Mouse (Mus musculus): ENCODE results near the gene Gm40193.
"Not testable (repeated sequence)": the region's sequence is repeated elsewhere in the genome, so short reads cannot be mapped to it uniquely, and the experiment has no call there.

The Gm40193 gene

DNA sequence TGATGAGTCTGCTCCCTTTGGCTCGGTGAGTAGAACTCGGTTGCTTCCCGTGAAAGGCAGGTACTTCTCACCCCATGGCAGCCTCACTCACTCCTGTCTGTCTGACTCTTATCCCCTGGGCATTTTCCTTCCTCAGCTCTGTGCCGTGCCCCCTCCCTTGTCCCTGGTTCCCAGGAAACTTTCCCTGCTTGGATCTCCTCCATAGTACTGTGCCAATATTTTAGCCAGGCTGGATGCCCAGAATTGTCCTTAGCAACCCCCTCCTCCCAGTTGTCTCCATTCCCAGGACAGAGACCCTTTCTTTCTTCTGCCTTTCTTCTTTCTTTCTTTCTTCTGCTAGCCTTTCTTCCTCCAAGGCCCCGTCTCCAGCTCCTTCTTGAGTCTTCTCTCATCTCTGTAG is 8.7 kb upstream of the Gm40193 start:
- DNase-seq (ENCODE audit: extremely low read depth, insufficient read length, low spot score), result no peak

DNA sequence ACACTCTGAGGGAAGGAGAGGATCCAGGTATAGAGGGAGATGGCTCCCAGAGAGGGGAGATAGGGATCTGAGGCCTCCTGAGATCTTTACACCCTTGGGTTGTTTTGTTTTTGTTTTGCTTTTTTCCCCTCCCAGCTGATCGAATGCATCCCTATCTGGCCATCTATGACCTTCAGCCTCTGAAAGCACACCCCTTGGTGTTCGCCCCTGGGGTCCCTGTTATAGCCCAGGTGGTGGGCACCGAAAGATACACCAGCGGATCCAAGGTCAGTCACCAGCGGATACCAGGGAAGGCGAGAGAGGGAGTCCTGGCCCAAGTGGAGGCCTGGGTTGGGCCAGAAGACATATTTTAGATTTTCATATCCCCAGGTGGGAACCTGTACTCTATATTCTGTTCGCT is 8.2 kb upstream of the Gm40193 start:
- no peak for DNase-seq (ENCODE audit: extremely low read depth, insufficient read length, low spot score)

DNA sequence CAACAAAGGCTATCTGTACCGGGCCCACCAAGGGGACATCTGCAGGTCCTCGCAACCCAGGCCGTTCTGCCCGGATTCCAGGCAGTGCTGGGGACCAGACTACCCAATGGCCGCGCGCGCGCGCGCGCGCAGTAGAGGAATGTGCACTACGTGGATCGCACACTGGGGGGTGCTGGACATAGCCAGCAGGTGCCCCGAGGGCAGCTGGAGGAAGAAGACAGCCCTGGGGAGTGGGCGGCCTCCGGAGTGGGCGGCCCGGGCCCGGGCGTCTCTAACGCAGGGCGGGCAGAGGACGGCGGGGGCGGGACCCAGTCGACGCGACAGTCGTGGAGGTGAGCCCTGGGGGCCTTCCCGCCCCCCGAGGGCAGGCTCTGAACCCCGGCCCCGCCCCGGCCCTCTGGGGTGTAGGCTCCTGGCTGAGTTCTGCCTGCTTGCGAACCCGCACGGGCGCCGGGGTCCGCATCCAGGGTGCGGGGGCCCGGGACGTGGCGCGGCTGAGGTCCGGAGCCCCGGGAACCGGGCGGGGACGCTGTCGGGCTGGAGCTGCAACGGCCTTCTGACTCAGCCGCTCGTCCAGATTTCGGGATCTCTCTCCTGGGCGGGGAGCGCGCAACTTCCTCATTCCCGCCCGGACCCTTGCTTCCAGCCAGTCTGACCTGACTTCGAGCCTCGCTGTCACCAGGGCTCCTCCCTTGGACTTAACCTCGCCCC is 7.3 kb upstream of the Gm40193 start, which contains the start of gene Pld2:
Pld2 (plus strand) TSS at position 188 of the 711 bp plus-strand sequence.
- DNase-seq (ENCODE audit: extremely low read depth, insufficient read length, low spot score), result peak; percentile 97

DNA sequence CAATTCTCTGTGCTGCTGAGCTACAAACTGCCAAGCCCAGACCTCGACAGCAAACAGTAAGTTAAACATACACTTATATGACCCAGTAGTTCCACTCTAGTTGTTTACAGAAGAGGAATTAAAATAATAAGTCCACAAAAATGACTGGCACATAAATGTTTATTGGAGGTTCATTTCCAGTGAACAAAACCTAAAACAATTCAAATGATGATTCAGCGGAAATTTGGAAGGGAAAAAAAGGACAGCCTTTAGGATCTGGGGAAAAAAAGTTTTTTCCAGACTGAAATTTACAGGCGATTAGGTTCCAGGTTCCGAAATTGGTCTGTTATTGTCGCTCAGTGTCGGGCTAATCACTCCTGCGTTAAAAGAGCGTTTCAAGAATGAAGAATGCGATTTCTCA is 6.7 kb upstream of the Gm40193 start:
- DNase-seq (ENCODE audit: extremely low read depth, insufficient read length, low spot score), result no peak

DNA sequence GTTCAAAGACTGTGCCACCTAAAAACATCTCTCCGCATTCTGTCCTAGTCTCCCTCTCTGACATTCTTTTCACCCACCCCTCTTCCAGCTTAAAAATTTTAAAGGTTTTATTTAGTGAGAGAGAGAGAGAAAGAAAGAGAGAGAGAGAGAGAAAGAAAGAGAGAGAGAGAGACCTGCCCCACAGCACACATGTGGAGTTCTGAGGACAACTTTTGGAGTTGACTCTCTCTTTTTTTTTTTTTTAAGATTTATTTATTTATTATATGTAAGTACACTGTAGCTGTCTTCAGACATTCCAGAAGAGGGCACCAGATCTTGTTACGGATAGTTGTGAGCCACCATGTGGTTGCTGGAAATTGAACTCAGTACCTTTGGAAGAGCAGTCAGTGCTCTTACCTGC is 1.7 kb downstream of the Gm40193 start:
- DNase-seq (ENCODE audit: extremely low read depth, insufficient read length, low spot score), result not testable (repeated sequence)

DNA sequence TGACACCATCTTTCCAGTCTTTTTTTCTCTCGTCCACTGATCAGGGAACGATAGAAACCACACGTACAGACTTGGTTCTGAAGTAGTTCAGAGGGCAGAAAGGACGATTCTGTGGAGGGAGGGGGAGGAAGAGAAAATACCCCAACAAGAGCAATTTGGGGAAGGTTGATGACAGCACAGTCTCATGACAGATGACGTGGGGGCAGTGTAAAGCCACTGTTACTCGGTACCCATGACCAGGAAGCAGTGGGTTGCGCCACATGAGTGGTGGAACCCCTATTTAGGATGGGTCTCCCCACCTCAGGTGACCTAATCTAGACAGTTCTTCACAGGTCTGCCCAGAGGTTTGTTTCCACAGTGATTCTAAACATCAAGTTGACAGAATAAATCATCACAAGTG is 4.1 kb downstream of the Gm40193 start:
- no peak for DNase-seq (ENCODE audit: extremely low read depth, insufficient read length, low spot score)

DNA sequence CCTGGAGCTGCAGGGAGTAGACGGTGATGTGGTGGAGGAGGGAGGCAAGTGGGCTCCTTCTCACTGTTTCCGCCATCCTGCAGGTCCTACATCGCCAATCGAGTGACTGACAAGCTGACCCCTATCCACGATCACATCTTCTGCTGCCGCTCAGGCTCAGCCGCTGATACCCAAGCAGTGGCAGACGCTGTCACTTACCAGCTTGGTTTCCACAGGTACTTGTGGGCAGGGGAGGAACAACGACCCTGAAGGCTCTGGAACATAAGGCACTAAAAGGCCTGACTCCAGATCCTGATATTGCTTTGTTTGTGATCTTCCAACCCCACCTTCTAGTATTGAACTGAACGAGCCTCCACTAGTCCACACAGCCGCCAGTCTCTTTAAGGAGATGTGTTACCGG is 6.5 kb downstream of the Gm40193 start:
- DNase-seq (ENCODE audit: extremely low read depth, insufficient read length, low spot score), result no peak

DNA sequence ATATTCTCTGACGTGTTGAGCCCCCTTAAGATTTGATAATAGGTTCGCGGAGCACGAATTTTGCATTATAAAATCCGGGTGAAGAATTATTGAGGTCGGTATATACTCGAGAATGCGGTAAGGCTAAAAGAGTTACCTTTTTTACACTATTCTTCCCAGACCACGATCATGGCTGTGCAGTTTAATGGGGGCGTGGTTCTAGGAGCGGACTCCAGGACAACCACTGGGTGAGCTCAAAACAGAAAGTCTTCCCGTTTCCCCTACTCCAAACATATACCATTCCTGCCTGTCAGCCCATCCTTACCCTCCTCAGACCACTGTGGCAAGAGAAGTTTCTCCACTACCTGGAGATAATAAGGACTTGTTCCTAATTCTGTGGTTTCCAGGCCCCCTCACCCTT is 7.0 kb downstream of the Gm40193 start:
- no peak for DNase-seq (ENCODE audit: extremely low read depth, insufficient read length, low spot score)

DNA sequence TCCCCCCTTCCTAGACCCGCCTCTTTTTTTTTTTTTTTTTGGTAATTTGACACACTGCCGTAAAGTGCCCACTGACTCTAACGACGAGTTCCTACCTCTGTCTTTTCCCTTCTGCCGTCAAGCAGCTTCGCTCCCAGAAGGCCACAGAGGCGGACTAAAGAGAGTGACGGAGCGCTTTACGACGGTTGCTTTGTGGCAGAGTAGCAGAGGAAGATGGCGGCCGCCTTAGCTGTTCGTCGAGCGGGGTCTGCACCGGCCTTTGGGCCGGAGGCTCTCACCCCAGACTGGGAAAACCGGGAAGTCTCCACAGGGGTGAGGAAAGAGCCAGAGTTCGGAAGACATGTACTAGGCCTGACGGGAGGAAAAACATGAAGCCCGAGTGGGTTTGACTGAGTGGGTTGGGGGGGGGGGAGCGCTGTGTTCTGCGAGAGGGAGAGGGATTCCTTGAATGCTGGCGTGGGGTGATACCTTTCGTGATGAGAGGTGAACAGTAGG is 7.5 kb downstream of the Gm40193 start, which contains the start of gene Psmb6:
Psmb6 (plus strand) TSS at position 184 of the 495 bp plus-strand sequence.
- DNase-seq (ENCODE audit: extremely low read depth, insufficient read length, low spot score), result peak; percentile 84

DNA sequence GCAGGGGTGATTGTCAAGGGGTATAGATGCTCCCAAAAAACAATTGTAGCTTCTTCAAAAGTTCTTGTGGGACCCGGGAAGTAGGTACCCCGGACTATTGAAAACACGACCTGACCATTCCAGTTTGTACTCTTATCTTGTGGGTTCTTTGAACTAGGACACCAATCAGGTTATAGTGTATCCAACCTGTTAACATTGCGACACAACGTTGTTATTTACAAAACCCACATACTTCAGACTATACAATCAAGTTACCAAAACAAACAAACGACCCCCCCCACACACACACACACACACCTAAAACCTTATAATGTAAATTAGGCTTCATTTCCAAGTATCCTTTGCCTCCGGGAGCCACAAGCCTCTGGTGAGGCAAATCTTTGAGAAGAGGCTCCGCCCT is 8.0 kb downstream of the Gm40193 start:
- no peak for DNase-seq (ENCODE audit: extremely low read depth, insufficient read length, low spot score)

DNA sequence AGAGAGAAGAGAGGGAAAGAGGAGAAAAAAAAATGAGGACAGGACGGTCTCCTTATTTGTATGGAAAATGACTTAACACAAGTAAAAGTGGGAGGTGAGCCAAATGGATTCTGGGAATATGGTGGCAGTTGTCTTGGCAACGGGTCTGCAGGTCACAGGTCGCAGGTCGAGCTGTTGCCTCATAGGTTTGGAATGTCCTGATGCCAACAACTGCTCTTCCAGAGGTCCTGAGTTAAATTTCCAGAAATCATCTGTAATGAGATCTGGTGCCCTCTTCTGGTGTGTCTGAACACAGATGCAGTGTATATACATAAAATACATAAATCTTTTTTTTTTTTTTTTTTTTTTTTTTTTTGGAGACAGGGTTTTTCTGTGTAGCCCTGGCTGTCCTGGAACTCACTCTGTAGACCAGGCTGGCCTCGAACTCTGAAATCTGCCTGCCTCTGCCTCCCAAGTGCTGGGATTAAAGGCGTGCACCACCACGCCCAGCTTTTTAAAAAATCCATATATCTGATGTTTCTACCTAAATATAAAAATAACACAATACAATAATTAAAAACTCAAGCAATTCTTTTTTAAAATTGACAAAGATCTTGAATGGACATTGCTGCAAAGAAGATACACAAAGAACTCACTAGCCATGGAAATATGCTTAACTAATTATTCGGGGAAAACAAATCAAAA is 9.3 kb downstream of the Gm40193 start:
- DNase-seq (ENCODE audit: extremely low read depth, insufficient read length, low spot score), result peak; percentile 55

DNA sequence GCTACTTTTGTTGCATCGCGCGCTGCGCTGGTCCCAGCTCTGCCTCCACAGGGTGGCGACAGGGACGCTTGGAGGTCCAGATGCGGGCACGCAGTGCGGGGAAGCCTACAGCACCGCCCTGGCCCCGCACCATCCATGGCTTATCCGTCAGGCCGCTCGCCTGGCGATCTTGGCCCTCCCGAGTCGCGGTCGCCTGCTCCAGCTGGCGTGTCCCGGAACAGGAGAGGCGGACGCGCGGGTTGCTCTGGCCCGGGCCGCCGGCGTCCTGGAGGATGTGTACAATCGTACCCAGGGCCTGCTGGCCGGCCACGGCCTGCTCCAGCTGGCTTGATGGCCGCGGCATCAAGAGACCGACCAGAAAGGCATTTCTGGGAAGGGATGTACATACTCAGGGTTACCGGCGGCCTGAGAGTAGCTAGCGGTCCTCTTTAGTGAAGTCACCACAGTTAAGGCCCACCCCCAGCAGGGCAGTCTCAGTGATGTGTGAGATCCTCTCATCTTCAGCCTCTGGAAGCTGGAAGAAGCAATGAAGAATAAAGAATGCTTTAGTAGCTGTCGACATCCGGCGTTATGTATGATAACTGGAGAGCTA is 12.5 kb downstream of the Gm40193 start:
- no peak for DNase-seq (ENCODE audit: extremely low read depth, insufficient read length, low spot score)

DNA sequence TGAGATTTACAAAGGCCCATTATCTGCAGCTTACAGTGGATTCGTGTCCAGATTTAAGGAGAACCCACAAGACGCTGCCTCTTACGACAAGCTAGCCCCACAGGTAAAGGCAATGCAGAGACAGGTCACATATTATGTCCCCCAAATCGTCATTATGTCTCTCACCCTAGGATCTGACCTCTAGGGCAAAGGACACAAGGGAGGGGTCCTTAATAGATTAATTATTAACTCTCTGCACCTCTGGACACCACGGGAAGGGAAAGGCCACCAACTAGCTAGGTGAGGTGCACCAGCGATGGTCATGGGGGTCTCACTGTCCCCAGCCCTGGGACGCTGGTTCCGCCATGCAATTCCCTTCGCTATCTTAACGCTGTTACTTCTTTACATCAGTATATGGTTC is 13.8 kb downstream of the Gm40193 start, which contains the start of gene Gltpd2:
Gltpd2 (plus strand) TSS at position 274 of the 400 bp plus-strand sequence.
- no peak for DNase-seq (ENCODE audit: extremely low read depth, insufficient read length, low spot score)

DNA sequence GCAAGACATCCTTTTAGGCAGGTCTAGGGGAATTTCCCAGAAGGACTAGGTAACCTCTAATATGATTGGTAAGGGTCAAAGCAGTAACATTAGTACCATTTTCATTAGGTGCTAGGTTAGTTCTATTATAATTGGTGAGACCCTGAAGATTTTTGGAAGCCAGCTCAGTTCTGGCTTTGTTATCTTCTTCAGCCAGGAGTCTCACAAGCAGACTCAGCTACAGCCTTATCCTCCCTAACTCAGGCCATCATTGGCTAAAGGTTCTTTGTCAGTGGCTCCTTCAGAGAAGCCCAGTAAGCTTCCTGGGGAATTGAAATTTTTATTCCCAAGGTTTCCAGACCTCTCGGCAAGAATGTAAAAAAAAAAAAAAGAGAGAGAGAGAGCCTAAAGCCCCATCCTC is 14.3 kb downstream of the Gm40193 start:
- no peak for DNase-seq (ENCODE audit: extremely low read depth, insufficient read length, low spot score)

DNA sequence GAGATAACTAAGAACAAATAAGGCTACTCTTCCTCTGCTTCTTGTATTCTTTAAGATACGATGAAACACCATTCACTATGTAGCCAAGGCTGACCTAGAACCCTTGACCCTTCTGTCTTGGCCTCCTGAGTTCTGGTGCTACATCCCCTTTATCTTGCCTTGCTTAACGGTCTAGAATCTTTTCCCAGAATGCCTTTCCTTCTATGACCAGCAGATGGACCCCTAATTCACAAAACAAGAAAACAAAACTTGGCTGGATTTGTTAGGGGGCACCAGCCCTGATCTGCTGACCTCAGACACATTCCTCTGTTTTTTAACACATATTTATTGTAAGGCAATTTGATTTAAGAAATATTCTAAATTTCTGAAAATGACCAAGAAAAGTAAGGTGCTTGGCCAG is 16.4 kb downstream of the Gm40193 start:
- DNase-seq (ENCODE audit: extremely low read depth, insufficient read length, low spot score), result no peak

DNA sequence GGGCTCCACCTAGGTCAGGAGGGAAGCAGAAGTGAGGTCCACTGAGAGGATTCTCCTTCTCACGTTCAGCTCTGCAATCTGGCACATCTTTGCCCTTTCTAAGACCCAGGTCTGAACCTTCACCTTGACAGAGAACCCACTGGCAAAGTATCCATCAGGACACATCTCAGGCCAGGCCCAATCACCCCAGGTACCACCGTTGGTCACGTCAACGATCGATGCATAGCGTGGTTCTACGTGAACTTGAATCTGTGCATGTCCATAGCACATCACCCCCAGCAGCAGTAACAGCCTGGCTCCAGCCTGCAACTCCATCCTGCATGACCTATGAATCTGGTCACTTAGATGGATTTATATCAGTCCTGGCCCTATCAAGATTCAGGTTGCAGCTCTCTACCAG is 18.5 kb downstream of the Gm40193 start, which contains the start of gene Vmo1:
Vmo1 (minus strand) TSS at position 329 of the 400 bp plus-strand sequence.
- no peak for DNase-seq (ENCODE audit: extremely low read depth, insufficient read length, low spot score)

DNA sequence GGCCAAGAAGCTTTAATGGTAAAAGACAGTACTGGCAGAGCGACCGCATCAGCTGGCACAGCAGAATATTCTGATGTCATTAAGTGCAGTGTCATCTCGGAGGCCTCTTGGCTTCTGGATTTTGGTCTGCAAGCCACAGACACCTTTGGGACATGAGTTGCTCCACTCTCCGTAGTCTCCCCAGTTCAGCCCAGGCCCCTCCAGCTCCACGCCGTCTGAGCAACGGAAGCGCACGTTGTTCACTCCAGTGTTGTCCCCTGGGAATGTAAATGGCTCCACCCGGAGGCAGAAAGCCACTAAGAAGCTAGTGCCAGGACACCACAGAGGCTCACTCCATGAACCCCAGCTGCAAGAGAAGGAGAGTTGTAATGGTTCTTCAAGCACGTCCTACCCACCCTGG is 19.2 kb downstream of the Gm40193 start:
- DNase-seq (ENCODE audit: extremely low read depth, insufficient read length, low spot score), result peak; percentile 46

DNA sequence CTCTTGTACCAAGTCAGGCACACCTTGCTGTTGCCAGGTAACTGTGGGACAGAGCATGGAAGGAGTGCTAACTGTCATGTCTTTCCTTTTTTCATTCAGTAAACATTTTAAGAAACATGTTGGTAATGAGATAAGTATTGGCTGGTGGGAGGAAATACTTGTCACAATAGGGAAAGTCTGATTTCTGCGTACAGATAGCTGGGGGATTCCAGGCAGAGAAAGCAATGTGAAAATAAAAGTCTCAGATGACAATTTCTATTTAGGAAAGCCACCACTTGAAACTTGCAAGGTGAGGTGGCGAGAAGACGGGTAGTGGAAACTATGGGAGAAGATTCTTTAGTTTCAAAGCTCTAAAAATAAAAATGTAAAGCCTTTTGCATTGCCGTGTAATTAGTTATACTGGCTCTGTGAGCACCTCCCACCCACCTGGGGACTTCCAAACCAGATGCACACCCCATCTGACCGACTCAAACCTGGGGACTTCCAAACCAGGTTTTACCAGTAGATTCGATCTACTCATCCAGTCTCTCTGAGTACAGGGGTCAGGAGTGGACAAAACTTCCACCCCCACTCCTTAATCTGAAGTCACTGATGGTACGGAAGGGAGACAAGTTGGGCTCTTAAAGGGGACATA is 19.9 kb downstream of the Gm40193 start:
- no peak for DNase-seq (ENCODE audit: extremely low read depth, insufficient read length, low spot score)

DNA sequence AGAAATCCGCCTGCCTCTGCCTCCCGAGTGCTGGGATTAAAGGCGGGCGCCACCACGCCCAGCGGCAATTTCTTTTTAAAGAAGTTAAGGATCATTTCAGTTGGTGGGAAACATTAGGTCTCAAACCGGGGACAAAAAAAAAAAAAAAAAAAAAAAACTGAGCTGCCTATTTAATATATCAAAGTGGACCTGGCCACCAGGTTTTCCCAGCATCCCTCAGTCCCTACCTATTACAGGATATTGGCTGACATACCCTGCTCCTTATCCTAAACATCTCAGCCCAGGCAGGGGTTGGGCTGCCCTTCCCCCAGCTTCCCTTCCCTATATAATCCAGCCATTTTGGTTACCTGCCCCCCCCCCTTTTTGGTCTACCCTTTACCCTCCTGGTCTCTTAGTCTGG is 20.9 kb downstream of the Gm40193 start:
- no peak for DNase-seq (ENCODE audit: extremely low read depth, insufficient read length, low spot score)

DNA sequence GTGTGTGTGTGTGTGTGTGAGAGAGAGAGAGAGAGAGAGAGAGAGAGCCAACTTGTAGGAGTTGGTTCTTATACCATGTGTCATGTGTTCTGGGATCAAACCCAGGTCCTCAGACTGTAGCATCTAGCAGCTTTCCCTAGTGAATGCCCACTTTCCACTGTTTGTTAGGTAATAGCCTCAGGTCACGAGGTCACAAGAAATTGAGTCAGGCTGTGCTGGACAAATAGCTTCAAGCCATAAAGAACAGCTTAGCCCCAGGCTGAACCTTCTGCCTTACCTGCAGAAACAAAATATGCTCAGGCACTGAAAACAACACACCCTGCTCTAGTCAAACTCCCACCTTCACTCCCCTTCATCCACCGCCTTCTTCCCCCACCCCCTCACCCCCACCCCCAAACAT is 21.5 kb downstream of the Gm40193 start:
- no peak for DNase-seq (ENCODE audit: extremely low read depth, insufficient read length, low spot score)
